Mouse (Mus musculus) heart, adult 18-20 months (tissue): ENCODE measurements around the gene Fgf23. TPM values are rescaled to one million over a fixed set of nuclear protein-coding genes. Genes with fewer than 3 reads are reported as not detected.

Experiments used
- DNase-seq, 2 experiments: peaks; one replicate each; pipeline ENCODE4 v3.0.0; 2021 to 2022; ENCODE audit warnings: mixed read lengths in 1 of 2
- long read RNA-seq, 2 experiments: library from polyadenylated mRNA; stranded (forward); transcript quantifications; one replicate each; pipeline ENCODE4 v2.0.0; 2021
- total RNA-seq, 2 experiments: library from RNA; stranded (reverse); gene quantifications; 2 replicates each; pipeline ENCODE4 v1.2.3; 2021

The Fgf23 gene
- not detected for total RNA-seq
- long read RNA-seq, experiment 1, result 0 reads
- long read RNA-seq, experiment 2, result 0 reads

DNA sequence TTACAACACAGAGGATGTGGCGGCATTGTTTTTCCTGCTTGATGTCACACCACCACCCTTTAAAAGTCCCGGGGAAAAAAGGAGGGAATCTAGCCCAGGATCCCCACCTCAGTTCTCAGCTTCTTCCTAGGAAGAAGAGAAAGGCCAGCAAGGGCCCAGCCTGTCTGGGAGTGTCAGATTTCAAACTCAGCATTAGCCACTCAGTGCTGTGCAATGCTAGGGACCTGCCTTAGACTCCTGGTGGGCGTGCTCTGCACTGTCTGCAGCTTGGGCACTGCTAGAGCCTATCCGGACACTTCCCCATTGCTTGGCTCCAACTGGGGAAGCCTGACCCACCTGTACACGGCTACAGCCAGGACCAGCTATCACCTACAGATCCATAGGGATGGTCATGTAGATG lies at the start of gene Fgf23:
Gene Fgf23, plus strand, starts transcription at position 86 of the 400 bp plus-strand sequence.
- no peak for DNase-seq

DNA sequence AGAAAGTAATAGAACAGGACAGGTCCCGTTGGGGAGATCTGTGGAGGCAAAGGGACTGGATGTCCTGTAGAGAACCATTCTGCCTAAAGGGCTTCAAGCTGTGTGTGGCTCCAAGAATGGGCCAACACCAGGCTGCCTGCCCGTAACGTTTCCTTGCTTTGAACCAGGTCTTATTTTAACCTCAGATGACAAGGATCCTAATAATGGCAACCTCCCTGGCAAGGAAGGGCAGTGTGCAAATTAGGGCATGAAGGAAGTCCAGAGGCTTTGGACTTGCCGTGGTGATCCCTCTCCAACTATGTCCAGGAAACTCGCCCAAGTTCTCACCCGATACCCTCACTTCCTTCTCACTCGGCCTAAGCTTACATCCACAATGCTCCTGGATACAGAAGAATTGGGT lies 47.9 kb upstream of the Fgf23 start:
- peak; percentile 45 to 74 for DNase-seq

DNA sequence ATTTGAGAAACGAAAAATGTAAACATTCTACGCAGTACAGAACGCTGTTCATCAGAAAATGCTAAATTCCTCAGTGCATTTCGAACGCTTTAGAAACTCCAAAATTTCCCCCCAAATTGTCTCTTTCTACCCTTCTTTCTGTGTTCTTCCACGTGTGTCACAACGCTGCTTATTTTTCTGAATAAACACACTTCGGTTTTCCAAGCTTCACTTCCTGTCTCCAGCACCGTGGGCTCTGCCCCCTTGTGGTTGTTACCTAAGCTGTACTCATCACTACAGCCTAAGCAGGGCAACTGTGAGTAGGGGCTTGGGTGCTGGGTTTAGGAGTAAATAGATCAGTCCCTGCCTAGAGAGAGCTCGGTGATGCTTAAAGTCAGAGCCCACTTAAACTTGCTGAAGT lies 37.9 kb upstream of the Fgf23 start:
- peak in 1 of 2 experiments; percentile 29 for DNase-seq

DNA sequence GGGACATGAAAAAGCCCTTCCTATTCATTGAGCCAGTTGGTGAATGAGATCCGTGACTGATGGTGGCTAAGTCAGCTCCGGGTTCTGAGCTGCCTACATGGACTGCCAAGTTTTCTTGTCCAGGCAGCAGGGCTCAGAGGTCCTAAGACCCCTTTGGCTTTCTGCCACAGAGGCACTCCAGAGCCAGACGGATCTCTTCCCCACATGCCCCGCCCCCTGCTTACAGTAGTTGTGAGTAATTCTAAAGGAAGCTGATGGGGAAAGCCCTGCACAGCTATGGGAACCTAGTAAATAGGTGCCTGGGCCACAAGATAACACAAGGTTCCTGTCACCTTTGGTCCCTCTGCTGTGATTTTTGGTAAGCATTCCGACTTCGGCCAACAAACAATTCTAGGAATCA lies 27.8 kb upstream of the Fgf23 start:
- DNase-seq, result no peak

DNA sequence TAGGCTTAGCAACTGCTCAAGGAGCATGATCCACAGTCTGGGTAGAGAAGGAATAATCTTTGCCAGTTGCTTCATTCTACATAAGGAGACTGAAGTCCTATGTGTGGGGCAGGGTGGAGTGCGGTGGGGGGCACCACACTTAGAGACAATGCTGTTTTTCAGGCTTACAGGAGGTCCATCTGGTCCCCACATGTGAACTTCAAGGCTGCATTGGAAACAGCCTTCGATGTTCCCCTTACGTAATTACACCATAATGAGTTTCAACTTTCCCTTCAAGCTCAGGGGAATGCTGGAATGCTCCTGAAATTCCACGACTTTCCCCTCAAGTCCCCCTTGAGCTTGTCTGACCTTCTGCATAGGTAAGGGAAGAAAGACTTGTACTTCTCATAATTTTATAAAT lies 21.9 kb upstream of the Fgf23 start:
- no peak for DNase-seq

DNA sequence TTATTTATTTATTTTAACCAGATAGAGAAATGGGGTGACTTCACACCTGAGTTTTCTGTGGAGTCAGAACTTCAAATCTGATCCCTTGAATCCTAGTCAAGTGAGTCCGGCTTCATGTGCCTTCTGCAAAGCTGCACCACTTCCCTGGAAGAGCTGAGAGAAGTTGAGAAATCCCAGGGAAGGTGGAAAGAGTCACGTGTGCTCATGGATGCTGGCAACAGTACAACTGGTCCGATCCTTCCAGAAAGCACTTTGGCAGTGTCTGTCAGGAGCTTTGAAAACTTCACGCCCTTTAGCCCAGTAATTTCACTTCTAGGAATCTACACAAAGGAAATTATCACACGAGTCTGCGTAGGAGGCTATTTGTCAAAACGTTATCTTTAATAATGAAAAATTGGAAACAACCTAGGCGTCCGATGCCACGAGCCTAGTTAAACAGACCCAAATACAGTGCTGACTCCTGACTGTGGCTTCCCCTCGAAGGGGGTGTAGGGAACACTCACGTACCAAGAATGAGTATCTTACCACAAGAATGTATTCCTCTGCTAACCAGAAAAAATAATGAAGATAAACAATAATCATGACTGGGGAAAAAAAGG lies 15.6 kb upstream of the Fgf23 start:
- peak; percentile 4 to 24 for DNase-seq

DNA sequence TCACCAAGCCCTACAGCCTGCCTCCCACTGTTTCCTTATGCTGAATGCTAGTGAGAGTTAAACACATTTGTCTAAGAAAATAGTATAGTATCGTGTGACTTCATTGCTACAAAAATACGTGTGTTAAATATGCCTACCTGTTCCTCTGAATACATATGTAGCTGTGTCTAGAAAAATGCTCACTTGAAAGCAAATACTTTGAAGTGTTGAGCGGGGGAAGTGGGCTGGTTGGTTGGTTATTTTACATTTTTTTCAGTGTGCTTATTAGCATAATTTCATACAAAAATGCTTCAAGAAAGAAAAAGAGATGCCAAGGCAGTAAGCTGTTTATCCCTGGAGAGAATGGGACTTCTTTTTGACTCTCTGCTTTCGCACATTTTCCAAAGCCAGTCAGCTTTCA lies 12.7 kb upstream of the Fgf23 start:
- DNase-seq, result no peak

DNA sequence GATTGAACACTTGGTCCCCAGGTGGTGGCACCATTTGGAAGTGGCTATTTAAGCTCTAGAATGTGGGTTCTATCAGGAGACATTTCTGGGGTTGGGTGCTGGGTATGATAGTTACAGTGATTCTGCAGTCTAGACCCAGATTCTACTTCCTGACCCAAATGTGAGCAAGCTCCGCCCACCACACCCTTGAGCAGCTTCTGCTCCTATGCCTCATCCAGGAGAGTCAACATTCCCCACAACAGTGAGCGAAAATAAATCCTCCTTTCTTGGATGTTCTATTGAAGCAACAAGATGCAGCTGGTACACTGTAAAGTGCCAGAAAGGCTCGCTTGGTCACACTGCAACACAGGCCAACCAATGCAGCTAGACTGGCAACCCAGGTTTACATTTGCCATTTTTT lies 8.8 kb upstream of the Fgf23 start:
- DNase-seq, result no peak

DNA sequence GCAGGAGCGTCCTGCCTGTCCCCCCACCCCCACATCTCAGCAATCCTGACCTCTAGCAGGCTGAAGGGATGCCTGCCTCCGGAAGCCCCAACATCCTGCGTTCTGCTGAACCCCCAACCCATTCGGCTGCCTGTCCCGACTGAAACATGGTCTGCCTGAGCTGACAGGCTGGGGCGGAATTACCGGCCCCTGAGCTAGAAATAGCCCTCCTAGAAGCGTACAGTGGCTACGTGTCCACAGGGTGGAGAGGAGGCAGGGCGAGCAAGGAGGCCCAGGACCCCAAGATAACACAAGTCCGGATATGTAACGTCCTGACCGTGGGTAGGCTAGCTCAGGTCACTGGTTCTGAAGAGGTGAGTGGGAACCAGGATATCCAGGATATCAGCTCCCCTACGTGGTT lies 7.9 kb upstream of the Fgf23 start:
- no peak for DNase-seq

DNA sequence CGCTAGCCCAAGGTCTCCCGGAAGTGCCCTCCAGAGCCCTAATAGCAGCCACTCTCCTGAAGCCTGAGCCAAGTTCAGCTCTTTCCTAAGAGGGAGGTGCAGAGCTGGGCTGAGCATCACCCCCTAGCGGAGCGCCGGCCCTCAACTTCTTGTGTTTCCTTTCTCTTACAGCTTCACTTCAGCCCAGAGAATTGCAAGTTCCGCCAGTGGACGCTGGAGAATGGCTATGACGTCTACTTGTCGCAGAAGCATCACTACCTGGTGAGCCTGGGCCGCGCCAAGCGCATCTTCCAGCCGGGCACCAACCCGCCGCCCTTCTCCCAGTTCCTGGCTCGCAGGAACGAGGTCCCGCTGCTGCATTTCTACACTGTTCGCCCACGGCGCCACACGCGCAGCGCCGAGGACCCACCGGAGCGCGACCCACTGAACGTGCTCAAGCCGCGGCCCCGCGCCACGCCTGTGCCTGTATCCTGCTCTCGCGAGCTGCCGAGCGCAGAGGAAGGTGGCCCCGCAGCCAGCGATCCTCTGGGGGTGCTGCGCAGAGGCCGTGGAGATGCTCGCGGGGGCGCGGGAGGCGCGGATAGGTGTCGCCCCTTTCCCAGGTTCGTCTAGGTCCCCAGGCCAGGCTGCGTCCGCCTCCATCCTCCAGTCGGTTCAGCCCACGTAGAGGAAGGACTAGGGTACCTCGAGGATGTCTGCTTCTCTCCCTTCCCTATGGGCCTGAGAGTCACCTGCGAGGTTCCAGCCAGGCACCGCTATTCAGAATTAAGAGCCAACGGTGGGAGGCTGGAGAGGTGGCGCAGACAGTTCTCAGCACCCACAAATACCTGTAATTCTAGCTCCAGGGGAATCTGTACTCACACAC lies 7.4 kb downstream of the Fgf23 start:
- DNase-seq, result peak; percentile 28 to 50

DNA sequence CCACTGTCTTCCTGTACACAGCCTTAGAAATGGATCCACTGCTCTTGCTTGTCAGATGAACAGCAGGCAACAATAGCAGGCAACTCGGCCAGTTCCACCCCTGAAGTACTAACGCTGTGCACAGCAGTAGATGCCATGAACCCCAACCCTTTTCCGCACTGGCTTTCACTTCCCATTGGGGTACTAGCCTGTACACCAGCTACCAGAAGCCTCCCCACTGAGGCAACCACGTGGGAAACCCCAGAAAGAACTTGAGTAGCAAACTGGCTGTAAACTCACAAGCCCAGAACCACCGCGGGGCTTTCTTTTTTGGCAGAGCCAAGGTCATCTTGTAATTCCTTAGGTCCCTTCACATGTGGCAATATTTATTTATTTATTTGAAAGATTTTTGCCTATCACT lies 9.1 kb downstream of the Fgf23 start:
- no peak for DNase-seq

DNA sequence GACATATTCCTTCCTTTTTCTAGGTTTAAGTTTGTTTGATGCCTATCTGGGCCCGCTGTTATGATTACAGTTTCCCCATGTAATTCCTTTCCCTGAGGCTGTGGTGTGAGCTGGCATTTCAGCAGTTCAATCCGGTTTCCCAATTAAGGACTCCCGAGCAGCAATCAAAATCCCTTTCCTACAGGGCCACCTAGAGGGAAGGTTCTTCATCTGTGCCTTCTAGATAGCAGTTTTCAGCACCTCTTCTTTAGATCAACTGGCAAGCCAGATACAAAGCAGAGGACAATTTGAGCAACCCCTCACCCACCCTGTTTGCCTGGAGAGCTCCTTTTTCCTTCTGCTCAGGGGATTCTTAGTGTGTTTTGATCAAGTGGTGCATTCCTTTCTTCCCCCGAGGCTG lies 14.0 kb downstream of the Fgf23 start:
- peak in 1 of 2 experiments; percentile 66 for DNase-seq

DNA sequence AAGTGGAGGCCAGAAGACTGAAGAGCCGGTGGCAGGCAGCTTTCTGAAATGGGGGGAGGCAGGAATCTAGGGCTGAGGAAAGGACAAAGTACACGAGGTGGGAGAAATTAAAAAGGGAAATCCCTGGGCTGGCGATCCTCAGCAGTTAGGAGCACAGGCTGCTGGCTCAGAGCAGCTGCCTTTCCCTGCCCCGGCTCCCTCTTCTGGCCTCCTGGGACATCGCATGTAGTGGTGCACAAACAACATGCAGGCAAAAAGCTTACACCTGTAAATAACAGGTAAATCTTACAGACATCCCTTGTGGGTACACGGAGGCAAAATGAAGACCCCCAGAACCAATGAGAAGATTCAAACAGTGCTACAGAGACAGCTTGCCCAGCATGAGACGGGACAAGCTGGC lies 21.9 kb downstream of the Fgf23 start:
- DNase-seq, result peak in 1 of 2 experiments; percentile 37

DNA sequence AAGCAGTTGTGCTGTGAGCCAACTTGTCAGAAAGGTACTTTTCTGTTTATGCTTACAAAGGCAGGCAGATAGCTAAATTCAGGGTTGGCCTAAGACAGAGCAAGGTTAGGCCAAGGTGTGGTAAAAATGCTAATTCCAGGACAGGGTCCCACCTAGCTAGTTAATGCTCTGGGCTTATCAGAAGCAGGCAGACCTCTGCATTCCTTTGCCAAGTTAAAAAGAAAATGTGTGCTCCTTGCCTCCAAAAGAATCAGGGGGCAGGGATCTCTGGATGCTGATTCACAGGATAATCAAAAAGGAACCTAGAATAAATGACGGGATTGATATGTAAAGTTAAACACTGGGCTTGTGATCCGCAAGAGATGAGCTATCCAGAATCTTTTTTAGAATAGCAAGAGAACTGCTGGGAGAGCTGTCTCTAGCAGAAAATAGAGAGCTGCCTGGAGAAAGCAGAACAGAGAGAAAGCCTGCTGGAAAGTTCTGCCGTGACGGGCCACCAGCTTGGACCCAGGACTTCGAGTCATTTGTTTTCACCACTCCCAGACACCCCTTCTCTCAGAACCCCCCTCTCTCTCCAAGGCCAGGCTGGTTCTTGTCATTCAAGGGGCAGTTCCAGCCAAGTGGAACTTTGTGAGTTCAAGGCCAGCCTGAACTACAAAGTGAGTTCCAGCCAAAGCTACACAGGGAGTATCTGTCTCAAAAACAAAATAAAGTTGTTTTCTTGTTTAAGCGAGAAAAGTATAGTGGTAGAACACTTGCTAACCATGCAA lies 31.0 kb downstream of the Fgf23 start:
- DNase-seq, result no peak

DNA sequence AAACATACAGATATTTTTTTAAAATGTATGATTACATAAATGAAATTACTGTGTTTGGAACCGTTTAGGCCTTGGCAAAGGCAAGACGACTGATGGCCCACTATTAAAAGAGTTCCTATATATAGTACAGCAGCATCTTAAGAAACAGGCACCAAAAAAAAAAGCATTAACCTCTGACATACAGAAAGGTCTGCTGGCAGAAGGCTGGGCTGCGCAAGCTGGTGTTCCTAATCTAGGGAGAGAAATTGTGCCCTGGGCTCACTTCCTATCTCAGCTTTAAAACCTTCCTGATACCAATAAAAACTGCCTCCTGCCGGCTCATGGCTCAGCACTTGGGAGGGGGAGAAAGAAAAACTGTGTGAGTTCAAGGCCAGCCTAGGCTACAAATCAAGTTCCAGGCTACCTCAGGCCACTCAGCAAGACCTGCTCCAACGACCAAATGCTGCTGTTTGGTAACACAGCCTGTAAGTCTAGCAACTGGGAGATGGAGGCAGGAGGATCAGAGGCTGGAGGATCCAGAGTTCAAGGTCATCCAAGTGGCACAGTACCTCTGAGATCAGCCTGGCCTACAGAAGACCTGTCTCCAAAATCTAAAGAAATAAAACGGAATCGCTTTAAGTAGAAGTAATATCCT lies 31.8 kb downstream of the Fgf23 start:
- no peak for DNase-seq

DNA sequence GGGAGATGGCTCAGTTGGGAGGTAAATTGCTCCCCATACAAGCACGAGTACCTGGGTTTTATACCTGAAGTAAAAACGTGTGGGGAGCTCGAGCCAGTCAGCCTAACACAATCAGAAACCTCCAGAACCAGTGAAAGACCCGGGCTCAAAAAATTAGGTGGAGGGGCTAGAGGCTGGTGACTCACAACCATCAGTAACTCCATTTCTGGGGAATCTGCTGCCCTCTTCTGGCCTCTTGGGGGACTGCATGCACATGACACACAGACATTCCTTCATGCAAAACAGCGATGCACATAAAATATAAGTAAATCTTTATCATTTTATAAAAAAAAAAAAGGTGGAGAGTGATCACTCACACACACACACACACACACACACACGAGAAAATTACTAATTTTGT lies 32.4 kb downstream of the Fgf23 start:
- peak in 1 of 2 experiments; percentile 49 for DNase-seq

DNA sequence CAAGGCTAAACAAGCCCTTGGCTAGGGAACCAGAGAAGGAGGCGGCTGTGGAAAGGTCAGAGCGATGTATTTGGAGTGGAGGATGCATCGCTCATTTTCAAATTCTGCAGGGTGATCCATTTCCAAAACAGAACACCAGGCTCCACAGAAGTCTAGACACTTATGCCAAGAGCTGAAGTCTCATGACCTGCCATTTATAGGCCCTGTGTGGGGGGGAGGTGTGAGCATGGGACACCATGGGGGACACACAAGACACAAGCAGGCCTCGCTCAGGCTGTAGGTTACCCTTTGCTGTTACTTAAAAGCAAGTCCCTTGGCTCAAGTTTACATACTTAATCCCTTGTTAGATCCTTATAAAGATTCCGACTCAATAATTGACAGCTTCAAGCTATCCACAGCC lies 33.5 kb downstream of the Fgf23 start:
- DNase-seq, result peak; percentile 77 to 79

DNA sequence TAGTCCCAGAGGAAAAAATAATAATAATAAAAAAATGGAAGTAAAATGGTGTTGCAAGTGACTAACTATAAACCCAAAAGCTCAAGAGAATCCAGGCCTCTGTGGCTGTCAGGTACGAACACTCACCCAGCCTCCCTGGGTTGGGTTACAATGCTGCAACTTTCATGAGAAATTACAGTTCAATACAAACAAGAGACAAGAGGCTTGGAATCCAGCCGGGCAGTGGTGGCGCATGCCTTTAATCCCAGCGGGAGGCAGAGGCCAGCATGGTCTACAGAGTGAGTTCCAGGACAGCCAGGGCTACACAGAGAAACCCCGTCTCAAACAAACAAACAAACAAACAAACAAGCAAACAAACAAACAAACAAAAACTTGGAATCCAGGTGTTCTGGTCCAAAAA lies 34.0 kb downstream of the Fgf23 start:
- DNase-seq, result peak; percentile 15 to 46

DNA sequence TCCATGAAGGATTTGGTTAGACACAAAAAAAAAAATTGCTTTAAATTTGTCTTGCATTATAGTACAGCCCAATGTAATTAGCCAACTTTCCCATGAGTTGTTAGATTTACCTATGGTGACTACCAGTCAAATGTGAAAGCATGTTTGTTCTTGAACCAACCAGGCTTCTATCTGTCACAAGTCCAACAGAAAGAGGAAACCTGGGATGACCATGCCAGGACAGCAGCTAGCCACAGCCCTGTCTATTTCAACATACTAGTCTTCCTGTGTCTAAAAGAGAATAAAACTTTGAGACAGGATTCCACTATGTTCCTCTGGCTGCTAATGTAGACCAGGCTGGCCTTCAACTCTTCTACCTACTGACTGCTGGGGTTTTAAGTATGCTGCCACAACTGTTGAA lies 34.7 kb downstream of the Fgf23 start:
- DNase-seq, result peak in 1 of 2 experiments; percentile 18

DNA sequence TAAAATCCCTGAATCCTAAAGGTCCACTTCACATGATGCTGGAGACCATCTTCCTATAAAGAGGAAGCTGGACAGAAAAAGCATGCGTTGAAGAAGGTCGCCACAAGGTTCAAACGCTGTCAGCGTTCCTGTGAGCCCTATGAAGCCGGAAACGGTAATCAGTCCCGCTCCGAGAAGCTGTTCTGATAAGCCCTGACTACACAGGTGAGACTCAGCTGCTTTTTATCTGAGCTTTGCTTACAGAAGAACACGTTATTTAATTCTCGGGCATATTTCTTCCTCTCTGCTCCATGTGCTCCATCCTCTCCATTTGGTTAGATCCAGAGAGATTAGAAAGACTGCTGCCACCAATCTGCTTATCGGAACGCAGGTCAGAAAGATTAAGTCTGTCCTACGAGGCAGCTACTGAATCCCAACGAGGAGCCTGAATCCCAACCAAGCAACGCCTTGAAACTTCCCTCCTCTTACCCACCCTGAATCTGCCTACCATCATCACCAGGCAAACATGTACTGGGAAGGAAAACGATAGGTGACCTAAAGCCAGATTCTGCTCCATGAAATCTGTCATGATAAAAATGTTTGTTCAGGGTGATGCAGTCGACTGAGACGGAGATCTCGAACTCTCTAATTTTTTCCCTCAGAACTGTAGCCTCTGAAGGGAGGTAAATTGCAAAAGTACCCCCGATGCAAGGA lies 35.8 kb downstream of the Fgf23 start:
- DNase-seq, result peak in 1 of 2 experiments; percentile 28

DNA sequence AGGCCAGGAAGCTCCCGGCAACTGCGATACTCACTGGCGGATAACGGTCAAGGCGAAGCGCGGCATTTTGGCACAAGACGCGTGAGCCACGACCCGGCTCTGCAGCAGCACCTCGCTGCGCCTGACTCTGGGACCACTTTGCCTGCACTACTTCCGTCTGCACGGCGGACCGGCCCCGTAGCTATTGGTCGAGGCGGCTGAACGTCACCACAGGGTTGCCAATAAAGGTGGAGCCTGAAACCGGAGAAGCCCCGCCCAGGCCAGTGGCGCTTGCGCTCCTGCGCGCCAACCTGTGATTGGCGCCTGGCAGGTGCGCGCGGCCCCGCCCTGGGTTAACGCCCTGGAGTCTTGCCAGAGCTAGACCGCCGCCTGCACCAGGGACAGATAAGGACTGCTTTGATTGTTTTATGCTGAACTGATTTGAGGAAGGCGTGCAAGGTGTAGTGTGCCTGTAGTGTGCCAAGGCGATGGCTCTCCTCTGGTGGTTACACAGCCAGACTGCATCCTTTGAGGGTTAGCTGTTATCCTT lies 36.8 kb downstream of the Fgf23 start, which contains the start of gene Tigar:
Gene Tigar, minus strand, starts transcription at position 156 of the 529 bp plus-strand sequence.
- peak; percentile 94 to 95 for DNase-seq
